Comparison of ENCODE assay signal across 12 mouse cellular contexts in the genomic region with DNA sequence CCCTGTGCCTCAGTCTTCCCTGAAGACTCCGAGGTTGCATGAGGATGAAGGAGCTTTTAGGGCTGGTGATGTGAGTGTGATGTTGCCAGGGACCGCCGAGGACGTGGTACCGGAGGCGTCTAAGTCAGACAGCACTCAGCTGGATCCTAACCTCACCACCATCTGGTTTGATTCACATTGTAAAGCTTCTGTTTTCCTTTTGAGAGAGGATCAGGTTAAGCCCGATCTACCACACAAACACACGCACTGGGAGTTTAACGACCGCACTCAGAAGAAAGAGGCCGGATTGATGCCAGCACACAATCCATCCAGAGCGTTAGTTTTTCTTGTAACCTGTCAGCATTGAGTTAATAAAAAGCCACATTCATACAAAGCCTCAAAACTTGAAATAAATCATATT.
DNase-seq lines count a peak whose midpoint lies in the region; ATAC-seq and TF ChIP-seq lines count a peak whose summit lies in the region.
"Had no signal": no experiment of that assay in that cellular context is flagged by ENCODE, and none has a peak within 500 bp of the region (broad histone marks: within the 10 kb centered on the region; RNA-seq: fewer than 3 reads in every experiment).

No protein-coding gene starts in this region.

- H3K4me1 ChIP-seq in embryonic facial prominence, embryonic 10.5 days, result peaks cover 58% of the 10 kb centered on the region
- peaks cover 14% of the 10 kb centered on the region for H3K4me1 ChIP-seq in limb, embryonic 11.5 days (ENCODE audit: control insufficient read depth, insufficient read depth, low read length)

- no peaks in the 10 kb centered on the region for H3K9me3 ChIP-seq in embryonic facial prominence, embryonic 10.5 days
- no peaks in the 10 kb centered on the region for H3K9me3 ChIP-seq in limb, embryonic 11.5 days (ENCODE audit: control insufficient read depth, low read length)
- H3K9me3 ChIP-seq: stomach, embryonic 15.5 days had no signal

- peaks cover 23% of the 10 kb centered on the region; the same call in 1 of the 2 replicates for H3K27me3 ChIP-seq in embryonic facial prominence, embryonic 10.5 days (replicated peaks; ENCODE audit: low read depth, poor library complexity, severe bottlenecking)
- no peaks in the 10 kb centered on the region for H3K27me3 ChIP-seq in limb, embryonic 11.5 days (ENCODE audit: control insufficient read depth, insufficient read depth, low read length)
- H3K27me3 ChIP-seq: stomach, embryonic 15.5 days had no signal

- no peak for DNase-seq in layer of hippocampus, adult 2 months (ENCODE audit: low spot score in 2 of 2)
- DNase-seq in layer of hippocampus, adult 11-12 months (ENCODE audit: low spot score), result no peak
- peak; percentile 47 for DNase-seq in embryo, embryonic 10 days (ENCODE audit: low spot score)
- peak; percentile 37 for DNase-seq in embryonic facial prominence, embryonic 10.5 days (ENCODE audit: low spot score)
- DNase-seq in limb, embryonic 11.5 days (ENCODE audit: low spot score), result peak; percentile 35
- no peak for DNase-seq in adrenal gland, adult 8-10 months
- no peak for DNase-seq in urinary bladder, adult 2 months (ENCODE audit: low spot score)
- DNase-seq: adrenal gland, postnatal 10 days; lung, postnatal 14 days; right cerebral cortex, postnatal 4 days had no signal

- H3K9ac ChIP-seq in limb, embryonic 11.5 days (ENCODE audit: low read length), result no peak overlapping the region
- H3K9ac ChIP-seq: liver, embryonic 14.5 days; stomach, embryonic 15.5 days had no signal

- 34% methylated on average over 12 of the region's 12 CpGs for WGBS in embryonic facial prominence, embryonic 10.5 days
- WGBS in limb, embryonic 11.5 days, result 32% methylated on average over 12 of the region's 12 CpGs

- no peak overlapping the region for H3K4me2 ChIP-seq in limb, embryonic 11.5 days (ENCODE audit: low read depth, severe bottlenecking)
- H3K4me2 ChIP-seq: stomach, embryonic 15.5 days had no signal

- no peak for TF ChIP-seq CTCF in layer of hippocampus, adult 2 months (conservative IDR thresholded peaks at IDR 0.05)

- H3K36me3 ChIP-seq in embryonic facial prominence, embryonic 10.5 days (replicated peaks), result no peaks in the 10 kb centered on the region
- no peaks in the 10 kb centered on the region for H3K36me3 ChIP-seq in limb, embryonic 11.5 days (ENCODE audit: control insufficient read depth, insufficient read depth, low read length)
- H3K36me3 ChIP-seq: stomach, embryonic 15.5 days had no signal

- no peak for ATAC-seq in limb, embryonic 11.5 days (ENCODE audit: insufficient number of reproducible peaks, low FRiP score, low TSS enrichment, low read depth)

- no peak overlapping the region for H3K4me3 ChIP-seq in layer of hippocampus, adult 2 months
- no peak overlapping the region for H3K4me3 ChIP-seq in embryonic facial prominence, embryonic 10.5 days
- H3K4me3 ChIP-seq in limb, embryonic 11.5 days (ENCODE audit: low read depth, low read length), result no peak overlapping the region
- H3K4me3 ChIP-seq: stomach, embryonic 15.5 days had no signal

- peak overlapping the region; percentile 89 for H3K27ac ChIP-seq in layer of hippocampus, adult 2 months
- H3K27ac ChIP-seq in embryonic facial prominence, embryonic 10.5 days (replicated peaks), result peak overlapping the region; percentile 79
- H3K27ac ChIP-seq in limb, embryonic 11.5 days (replicated peaks; ENCODE audit: low read depth, low read length), result no peak overlapping the region
- H3K27ac ChIP-seq: liver, embryonic 14.5 days; stomach, embryonic 15.5 days had no signal

Comparison
In these comparisons a context has a peak if more than half of its experiments do, and no peak if none do; other contexts are left out.
1. DNase-seq: peak in embryo, embryonic 10 days (single experiment), embryonic facial prominence, embryonic 10.5 days (single experiment) and limb, embryonic 11.5 days (single experiment); none in layer of hippocampus, adult 2 months (0 of 2), layer of hippocampus, adult 11-12 months (single experiment), adrenal gland, adult 8-10 months (single experiment) and urinary bladder, adult 2 months (single experiment).